Mouse (Mus musculus): ENCODE results near the gene Tmem236. TPM values are rescaled to one million over a fixed set of nuclear protein-coding genes. Genes with fewer than 3 reads are reported as not detected.

Tmem236 gene
- total and polyA plus RNA-seq, 3 experiments, result 0.05 TPM; not detected in 2

DNA sequence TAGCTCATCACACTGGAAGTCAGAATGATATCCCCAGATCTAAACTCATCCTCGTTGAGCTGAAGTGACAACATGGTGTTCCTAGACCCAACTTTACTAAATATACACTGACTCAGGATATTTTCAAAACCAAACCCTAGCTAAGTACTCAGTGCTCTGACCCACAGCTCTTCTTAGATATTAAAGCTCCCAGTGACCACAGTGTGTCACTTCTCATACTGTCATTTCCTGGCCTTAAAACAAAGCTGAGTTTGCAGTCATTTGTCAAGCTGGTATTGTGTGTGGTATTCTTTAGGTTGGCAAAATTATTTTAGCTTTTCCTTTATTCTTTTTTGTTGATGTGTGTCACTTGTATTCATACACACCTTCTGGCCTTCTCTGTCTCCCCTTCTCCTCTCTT lies 36.4 kb downstream of the Tmem236 start:
- Histone ChIP-seq H3K9me3 (replicated peaks; ENCODE audit: low read length) (no peaks in the 10 kb centered on the region), H3K4me3 (replicated peaks in 1 of 3; ENCODE audit: low read depth in 2 of 3, low read length in 2 of 3, poor library complexity in 1 of 3) (no peak overlapping the region), H3K36me3 (replicated peaks in 1 of 2; ENCODE audit: control insufficient read depth in 1 of 2, insufficient read depth in 1 of 2, low read length in 1 of 2) (no peaks in the 10 kb centered on the region), H3K9ac (ENCODE audit: insufficient read depth, low read depth) (no peak overlapping the region), H3K4me1 (ENCODE audit: control insufficient read depth in 1 of 2, insufficient read depth in 2 of 2) (peaks cover 6 to 20% of the 10 kb centered on the region in 2 experiments), H3K27ac (ENCODE audit: insufficient read depth, low read depth) (no peak overlapping the region), H3K4me2 (ENCODE audit: insufficient read depth, low read depth, poor library complexity, severe bottlenecking) (no peak overlapping the region), H3K27me3 (replicated peaks) (no peaks in the 10 kb centered on the region), H3K79me2 (replicated peaks; ENCODE audit: control insufficient read depth, extremely low read depth, insufficient read depth, poor library complexity, severe bottlenecking) (no peaks in the 10 kb centered on the region)
- TF ChIP-seq KAT2A (IDR thresholded peaks at IDR 0.05; ENCODE audit: insufficient replicate concordance, low read length) (no peak), PAX5 (IDR thresholded peaks at IDR 0.05; ENCODE audit: low read length) (no peak), TCF12 (IDR thresholded peaks at IDR 0.05; ENCODE audit: low read depth, low read length) (no peak), TBP (conservative IDR thresholded peaks at IDR 0.05; ENCODE audit: low read depth, low read length) (no peak), ZKSCAN1 (IDR thresholded peaks at IDR 0.05; ENCODE audit: borderline replicate concordance, low read depth, low read length) (no peak), POLR2A (IDR thresholded peaks at IDR 0.05; ENCODE audit: low read depth, low read length) (no peak), IRF4 (IDR thresholded peaks at IDR 0.05; ENCODE audit: low read depth, low read length) (no peak), USF1 (IDR thresholded peaks at IDR 0.05; ENCODE audit: low read depth, low read length) (no peak), MAX (IDR thresholded peaks at IDR 0.05; ENCODE audit: low read length) (no peak), CHD2 (IDR thresholded peaks at IDR 0.05; ENCODE audit: low read length) (no peak), NELFE (IDR thresholded peaks at IDR 0.05; ENCODE audit: low read depth, low read length) (no peak), MXI1 (IDR thresholded peaks at IDR 0.05; ENCODE audit: low read depth, low read length) (no peak), MAFK (IDR thresholded peaks at IDR 0.05; ENCODE audit: insufficient replicate concordance, low read length) (no peak), JUND (conservative IDR thresholded peaks at IDR 0.05; ENCODE audit: low read depth, low read length) (no peak)
- dilution Hi-C loops (cut with MboI; ENCODE audit: extremely low pct_ligation_motif_present, extremely low pct_unique_long_range_greater_than_20kb, low sequenced_read_pairs), result no loop called here
- in situ Hi-C loops (cut with MboI; ENCODE audit: low pct_ligation_motif_present, low pct_unique_long_range_greater_than_20kb, low sequenced_read_pairs), result no loop called here
- no peak for DNase-seq (ENCODE audit: extremely low read depth)

DNA sequence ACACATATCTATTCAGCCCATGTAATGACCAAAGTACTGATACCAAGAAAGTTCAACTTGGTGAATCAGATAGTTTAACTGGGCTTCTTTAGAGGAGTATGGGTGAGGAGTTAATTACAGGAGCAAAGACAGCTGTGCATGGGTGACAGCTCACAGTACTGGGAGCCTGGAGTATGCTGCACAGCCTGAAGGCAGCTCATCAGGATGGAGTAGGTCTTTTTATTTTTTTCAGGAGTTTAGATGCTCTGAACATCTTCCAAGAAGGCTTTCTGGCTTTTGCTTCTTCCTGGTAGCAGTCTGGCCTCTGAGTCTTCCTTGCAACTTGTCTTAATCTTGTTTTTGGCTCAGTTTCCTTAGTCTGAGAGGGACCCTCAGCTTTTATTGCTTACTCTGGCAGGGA lies 37.3 kb downstream of the Tmem236 start:
- H3K36me3 ChIP-seq (replicated peaks in 1 of 2; ENCODE audit: control insufficient read depth in 1 of 2, insufficient read depth in 1 of 2, low read length in 1 of 2), result no peaks in the 10 kb centered on the region
- no peaks in the 10 kb centered on the region for H3K79me2 ChIP-seq (replicated peaks; ENCODE audit: control insufficient read depth, extremely low read depth, insufficient read depth, poor library complexity, severe bottlenecking)
- no peak for TF ChIP-seq ZMIZ1 (IDR thresholded peaks at IDR 0.05; ENCODE audit: low read depth, low read length)
- no peak for TF ChIP-seq TBP (conservative IDR thresholded peaks at IDR 0.05; ENCODE audit: low read depth, low read length)
- TF ChIP-seq RCOR1 (conservative IDR thresholded peaks at IDR 0.05; ENCODE audit: low read depth, low read length), result no peak
- TF ChIP-seq ELF1 (IDR thresholded peaks at IDR 0.05; ENCODE audit: low read depth, low read length), result no peak
- TF ChIP-seq MYC (IDR thresholded peaks at IDR 0.05; ENCODE audit: low read depth, low read length), result no peak
- no peak for TF ChIP-seq ZNF384 (IDR thresholded peaks at IDR 0.05; ENCODE audit: low read depth, low read length)
- TF ChIP-seq TCF12 (IDR thresholded peaks at IDR 0.05; ENCODE audit: low read depth, low read length), result no peak
- no peak for TF ChIP-seq MXI1 (IDR thresholded peaks at IDR 0.05; ENCODE audit: low read depth, low read length)
- TF ChIP-seq SMC3 (IDR thresholded peaks at IDR 0.05; ENCODE audit: low read depth, low read length), result no peak
- TF ChIP-seq NRF1 (IDR thresholded peaks at IDR 0.05; ENCODE audit: low read depth, low read length), result no peak
- no peak for TF ChIP-seq UBTF (IDR thresholded peaks at IDR 0.05; ENCODE audit: low read depth, low read length)
- no peak for TF ChIP-seq HCFC1 (IDR thresholded peaks at IDR 0.05; ENCODE audit: low read depth, low read length)
- no peak for TF ChIP-seq BHLHE40 (IDR thresholded peaks at IDR 0.05; ENCODE audit: low read depth, low read length)
- H3K27ac ChIP-seq (ENCODE audit: insufficient read depth, low read depth), result no peak overlapping the region
- H3K9me3 ChIP-seq (replicated peaks; ENCODE audit: low read length), result no peaks in the 10 kb centered on the region
- H3K27me3 ChIP-seq (replicated peaks), result no peaks in the 10 kb centered on the region
- dilution Hi-C loops (cut with MboI; ENCODE audit: extremely low pct_ligation_motif_present, extremely low pct_unique_long_range_greater_than_20kb, low sequenced_read_pairs) (no loop called here), in situ Hi-C loops (cut with MboI; ENCODE audit: low pct_ligation_motif_present, low pct_unique_long_range_greater_than_20kb, low sequenced_read_pairs) (no loop called here)
- no peak overlapping the region for H3K9ac ChIP-seq (ENCODE audit: insufficient read depth, low read depth)
- H3K4me3 ChIP-seq (replicated peaks in 1 of 3; ENCODE audit: low read depth in 2 of 3, low read length in 2 of 3, poor library complexity in 1 of 3), result no peak overlapping the region
- peaks cover 6 to 14% of the 10 kb centered on the region in 2 experiments for H3K4me1 ChIP-seq (ENCODE audit: control insufficient read depth in 1 of 2, insufficient read depth in 2 of 2)
- no peak overlapping the region for H3K4me2 ChIP-seq (ENCODE audit: insufficient read depth, low read depth, poor library complexity, severe bottlenecking)
- DNase-seq (ENCODE audit: extremely low read depth), result no peak
